In the genomic region with DNA sequence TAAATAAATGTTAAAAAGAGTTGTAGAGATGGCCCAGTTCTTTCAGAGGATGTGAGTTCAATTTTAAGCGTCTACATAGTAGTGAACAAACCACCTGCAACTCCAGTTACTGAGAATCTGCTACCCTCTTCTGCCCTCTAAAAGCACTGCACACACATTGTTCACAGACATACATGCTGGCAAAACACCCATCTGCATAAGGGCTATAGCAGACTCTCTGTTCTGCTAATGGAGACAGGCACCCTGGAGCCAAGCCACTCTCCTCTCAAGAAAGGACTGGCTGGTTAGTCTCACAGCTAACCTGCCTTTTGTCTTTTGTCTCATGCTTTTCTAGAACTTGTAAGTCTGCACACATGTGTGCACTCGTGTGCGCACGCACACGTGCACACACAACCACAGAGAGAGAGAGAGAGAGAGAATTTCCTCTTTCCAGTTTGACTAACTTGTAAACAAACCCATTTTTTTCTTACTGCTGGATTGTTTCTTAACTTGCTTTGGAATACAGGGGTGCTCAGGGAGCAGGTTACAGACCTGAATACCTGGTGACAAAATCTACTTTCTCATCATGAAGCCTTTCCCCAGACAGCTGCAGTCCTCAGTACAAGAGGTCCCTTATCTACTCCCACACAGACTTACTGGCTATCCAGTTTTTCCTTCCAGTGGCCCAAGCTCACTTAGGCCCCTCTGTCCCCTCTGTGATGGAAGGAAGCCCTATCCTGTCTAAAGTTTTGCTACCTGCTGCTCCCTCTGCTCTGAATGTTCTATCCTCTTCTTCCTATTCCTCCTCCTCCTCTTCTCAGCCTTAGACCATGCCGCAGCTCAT, we compare ENCODE assay signal across 30 mouse cellular contexts. TPM values are rescaled to one million over a fixed set of nuclear protein-coding genes. Genes with fewer than 3 reads are reported as not detected.
DNase-seq lines count a peak whose midpoint lies in the region; ATAC-seq and TF ChIP-seq lines count a peak whose summit lies in the region.
"Had no signal": no experiment of that assay in that cellular context is flagged by ENCODE, and none has a peak within 500 bp of the region (broad histone marks: within the 10 kb centered on the region; RNA-seq: fewer than 3 reads in every experiment).

No protein-coding gene starts in this region.

- H3K27ac ChIP-seq in liver, embryonic 11.5 days (ENCODE audit: low read depth, low read length) = peak overlapping the region; percentile 36; the same call in 1 of the 2 replicates
- H3K27ac ChIP-seq in bone marrow macrophage, adult 2 months (ENCODE audit: insufficient read depth, low read depth, low read length) = peak overlapping the region; percentile 12; the same call in 1 of the 2 replicates
- no peak overlapping the region for H3K27ac ChIP-seq in liver, embryonic 16.5 days (ENCODE audit: low read length)
- H3K27ac ChIP-seq: embryonic facial prominence, embryonic 12.5 days; forebrain, embryonic 12.5 days; heart, embryonic 15.5 days; hindbrain, embryonic 13.5 days; layer of hippocampus, adult 2 months; limb, embryonic 12.5 days; neural tube, embryonic 13.5 days had no signal

- H3K9me3 ChIP-seq in liver, embryonic 11.5 days (ENCODE audit: control insufficient read depth, low read length) = no peaks in the 10 kb centered on the region
- H3K9me3 ChIP-seq in liver, embryonic 16.5 days (replicated peaks; ENCODE audit: control insufficient read depth, low read length) = no peaks in the 10 kb centered on the region
- H3K9me3 ChIP-seq: embryonic facial prominence, embryonic 12.5 days; forebrain, embryonic 12.5 days; heart, embryonic 15.5 days; hindbrain, embryonic 13.5 days; limb, embryonic 12.5 days; megakaryocyte, embryonic 14.5 days; neural tube, embryonic 13.5 days had no signal

- H3K4me1 ChIP-seq in liver, embryonic 11.5 days (replicated peaks; ENCODE audit: control insufficient read depth, insufficient read depth, low read length) = no peaks in the 10 kb centered on the region
- H3K4me1 ChIP-seq in bone marrow macrophage, adult 2 months (ENCODE audit: control insufficient read depth, insufficient read depth, low read length) = peaks cover 10% of the 10 kb centered on the region
- peaks cover 9% of the 10 kb centered on the region for H3K4me1 ChIP-seq in liver, embryonic 16.5 days (ENCODE audit: control insufficient read depth, low read depth, low read length)
- H3K4me1 ChIP-seq: embryonic facial prominence, embryonic 12.5 days; forebrain, embryonic 12.5 days; heart, embryonic 15.5 days; hindbrain, embryonic 13.5 days; limb, embryonic 12.5 days; neural tube, embryonic 13.5 days had no signal

- peak; percentile 66 for ATAC-seq in liver, embryonic 11.5 days (replicated peaks; ENCODE audit: low FRiP score)
- ATAC-seq in liver, embryonic 16.5 days (ENCODE audit: low read depth) = peak; percentile 21; the same call in 1 of the 2 replicates
- no peak for ATAC-seq in monocyte, adult 5-6 weeks (replicated peaks; ENCODE audit: insufficient number of reproducible peaks, low FRiP score, low TSS enrichment, poor library complexity, severe bottlenecking)
- ATAC-seq: inflammation-experienced regulatory T-cells, adult 6 months had no signal

- 79% methylated on average over 6 of the region's 6 CpGs for WGBS in liver, embryonic 11.5 days
- 65% methylated on average over 6 of the region's 6 CpGs for WGBS in liver, embryonic 16.5 days (ENCODE audit: insufficient replicate concordance)

- DNase-seq in liver, embryonic 11.5 days (ENCODE audit: low spot score) = no peak
- DNase-seq in liver = no peak
- DNase-seq in heart, adult 18-20 months = no peak
- DNase-seq in frontal cortex, postnatal 10 days (ENCODE audit: low spot score in 2 of 2) = no peak
- DNase-seq in urinary bladder, adult 18-20 months (ENCODE audit: low spot score in 2 of 2) = no peak
- DNase-seq: adrenal gland, postnatal 36 days; B cell, adult 2 months; cerebellum, adult 11-12 months; cerebellum, postnatal 14 days; gastrocnemius, postnatal 36 days; heart, postnatal 36 days; kidney, adult 8-10 months; kidney, postnatal 25 days; lung, adult 2 months; midbrain, embryonic 14.5 days; thymus, adult 18-20 months; thymus, postnatal 36 days had no signal

- no peak overlapping the region; the same call in 1 of the 2 replicates for H3K9ac ChIP-seq in liver, embryonic 11.5 days (ENCODE audit: low read depth, low read length)
- no peak overlapping the region for H3K9ac ChIP-seq in liver, embryonic 16.5 days (ENCODE audit: low read depth, low read length)
- H3K9ac ChIP-seq: embryonic facial prominence, embryonic 12.5 days; forebrain, embryonic 12.5 days; heart, embryonic 15.5 days; hindbrain, embryonic 13.5 days; limb, embryonic 12.5 days; neural tube, embryonic 13.5 days had no signal

- TF ChIP-seq POLR2A in bone marrow macrophage, adult 2 months (IDR thresholded peaks at IDR 0.05; ENCODE audit: borderline replicate concordance, low read depth, low read length) = no peak

- H3K27me3 ChIP-seq in liver, embryonic 11.5 days (replicated peaks; ENCODE audit: control insufficient read depth, insufficient read depth, low read length) = no peaks in the 10 kb centered on the region
- H3K27me3 ChIP-seq in liver, embryonic 16.5 days (ENCODE audit: control insufficient read depth, insufficient read depth, low read depth, low read length) = no peaks in the 10 kb centered on the region
- H3K27me3 ChIP-seq: embryonic facial prominence, embryonic 12.5 days; forebrain, embryonic 12.5 days; heart, embryonic 15.5 days; hindbrain, embryonic 13.5 days; limb, embryonic 12.5 days; megakaryocyte, embryonic 14.5 days; neural tube, embryonic 13.5 days had no signal

- H3K4me3 ChIP-seq in liver, embryonic 11.5 days (ENCODE audit: low read depth, low read length) = no peak overlapping the region
- no peak overlapping the region for H3K4me3 ChIP-seq in bone marrow macrophage, adult 2 months (ENCODE audit: insufficient read depth, low read length)
- H3K4me3 ChIP-seq in liver, embryonic 16.5 days (ENCODE audit: low read depth, low read length) = no peak overlapping the region
- H3K4me3 ChIP-seq: embryonic facial prominence, embryonic 12.5 days; forebrain, embryonic 12.5 days; heart, embryonic 15.5 days; hindbrain, embryonic 13.5 days; layer of hippocampus, adult 2 months; limb, embryonic 12.5 days; megakaryocyte, embryonic 14.5 days; myocyte; neural tube, embryonic 13.5 days had no signal

- H3K36me3 ChIP-seq in liver, embryonic 11.5 days (ENCODE audit: control insufficient read depth, insufficient read depth, low read length) = no peaks in the 10 kb centered on the region
- H3K36me3 ChIP-seq in liver, embryonic 16.5 days (ENCODE audit: control insufficient read depth, insufficient read depth) = no peaks in the 10 kb centered on the region; the same call in 1 of the 2 replicates
- H3K36me3 ChIP-seq: embryonic facial prominence, embryonic 12.5 days; forebrain, embryonic 12.5 days; heart, embryonic 15.5 days; hindbrain, embryonic 13.5 days; limb, embryonic 12.5 days; neural tube, embryonic 13.5 days had no signal

- no peak overlapping the region for H3K4me2 ChIP-seq in liver, embryonic 11.5 days
- H3K4me2 ChIP-seq in liver, embryonic 16.5 days (ENCODE audit: low read depth, low read length) = no peak overlapping the region
- H3K4me2 ChIP-seq: embryonic facial prominence, embryonic 12.5 days; forebrain, embryonic 12.5 days; heart, embryonic 15.5 days; hindbrain, embryonic 13.5 days; limb, embryonic 12.5 days; neural tube, embryonic 13.5 days had no signal

- no peak for TF ChIP-seq CTCF in bone marrow macrophage, adult 2 months (IDR thresholded peaks at IDR 0.05; ENCODE audit: low read depth, low read length)

RNA-seq across cellular contexts. Expression of a gene that starts 7.2 kb away (rescaled TPM):
- polyA plus RNA-seq in liver, embryonic 11.5 days (2014; fragmentation: Nextera tagmentation; extraction: Ambion mirVana) = 0.27 TPM in 2 replicates
- polyA plus RNA-seq in bone marrow macrophage, adult 2 months (2012; ENCODE audit: insufficient read depth, insufficient read length, missing spikeins) = 0.31 and 0.32 TPM in 2 replicates
- 0.08 TPM in 1 of 2 replicates, not detected in the other for polyA plus RNA-seq in liver, embryonic 16.5 days (2015; fragmentation: Nextera tagmentation; extraction: Ambion mirVana)
- under 1 TPM; 0.27 to 0.54 TPM for total RNA-seq in heart, adult 18-20 months (2021)
- not detected in 3 replicates for total RNA-seq in monocyte, adult 5-6 weeks (2017)
- polyA plus RNA-seq: myocyte had no signal

RNA-seq across cellular contexts. Expression of a gene that starts 22.2 kb away (rescaled TPM):
- 20.7 and 23.0 TPM in 2 replicates for polyA plus RNA-seq in liver, embryonic 11.5 days (2014; fragmentation: Nextera tagmentation; extraction: Ambion mirVana)
- 12.0 and 13.8 TPM in 2 replicates for polyA plus RNA-seq in bone marrow macrophage, adult 2 months (2012; ENCODE audit: insufficient read depth, insufficient read length, missing spikeins)
- 8.5 and 9.3 TPM in 2 replicates for polyA plus RNA-seq in liver, embryonic 16.5 days (2015; fragmentation: Nextera tagmentation; extraction: Ambion mirVana)
- total RNA-seq in heart, adult 18-20 months (2021) = 1 to 10 TPM in 1 of 2 experiments, under 1 TPM in 1; 0.79 to 1.1 TPM
- 9.7 to 13.3 TPM (median 11.5 TPM) in 3 replicates for total RNA-seq in monocyte, adult 5-6 weeks (2017)

RNA-seq across cellular contexts. Expression of a gene that starts 22.3 kb away (rescaled TPM):
- 9.1 and 10.5 TPM in 2 replicates for polyA plus RNA-seq in liver, embryonic 11.5 days (2014; fragmentation: Nextera tagmentation; extraction: Ambion mirVana)
- polyA plus RNA-seq in bone marrow macrophage, adult 2 months (2012; ENCODE audit: insufficient read depth, insufficient read length, missing spikeins) = 6.0 and 9.3 TPM in 2 replicates
- polyA plus RNA-seq in liver, embryonic 16.5 days (2015; fragmentation: Nextera tagmentation; extraction: Ambion mirVana) = 2.1 and 2.7 TPM in 2 replicates
- total RNA-seq in heart, adult 18-20 months (2021) = 1 to 10 TPM; 6.5 to 7.4 TPM
- total RNA-seq in monocyte, adult 5-6 weeks (2017) = 1.1 to 1.2 TPM (median 1.1 TPM) in 3 replicates

RNA-seq across cellular contexts. Expression of a gene that starts 22.4 kb away (rescaled TPM):
- 2,286 and 2,478 TPM in 2 replicates for polyA plus RNA-seq in liver, embryonic 11.5 days (2014; fragmentation: Nextera tagmentation; extraction: Ambion mirVana)
- 2,269 and 2,339 TPM in 2 replicates for polyA plus RNA-seq in bone marrow macrophage, adult 2 months (2012; ENCODE audit: insufficient read depth, insufficient read length, missing spikeins)
- polyA plus RNA-seq in liver, embryonic 16.5 days (2015; fragmentation: Nextera tagmentation; extraction: Ambion mirVana) = 967 and 1,136 TPM in 2 replicates
- total RNA-seq in heart, adult 18-20 months (2021) = 100 to 1,000 TPM; 616 to 693 TPM
- total RNA-seq in monocyte, adult 5-6 weeks (2017) = 1,916 to 2,189 TPM (median 2,052 TPM) in 3 replicates

RNA-seq across cellular contexts. Expression of a gene that starts 56.7 kb away (rescaled TPM):
- 20.3 and 22.0 TPM in 2 replicates for polyA plus RNA-seq in liver, embryonic 11.5 days (2014; fragmentation: Nextera tagmentation; extraction: Ambion mirVana)
- 0.39 and 0.40 TPM in 2 replicates for polyA plus RNA-seq in bone marrow macrophage, adult 2 months (2012; ENCODE audit: insufficient read depth, insufficient read length, missing spikeins)
- polyA plus RNA-seq in liver, embryonic 16.5 days (2015; fragmentation: Nextera tagmentation; extraction: Ambion mirVana) = 2.5 and 2.8 TPM in 2 replicates
- total RNA-seq in heart, adult 18-20 months (2021) = 10 to 100 TPM; 73.3 to 76.6 TPM
- 0.10 to 0.53 TPM (median 0.19 TPM) in 3 replicates for total RNA-seq in monocyte, adult 5-6 weeks (2017)
